Mouse (Mus musculus) lung, embryonic 15.5 days (tissue): ENCODE results near the gene Ppt2. TPM values are rescaled to one million over a fixed set of nuclear protein-coding genes. Genes with fewer than 3 reads are reported as not detected.

Experiments used
- ATAC-seq: fragments of 200-750 bp; cut with Nextera tagmentation; 2 replicates; pipeline ENCODE4 v1.8.0; 2017; ENCODE audit warnings: moderate number of reproducible peaks, borderline replicate concordance; ENCODE audit not compliant: low FRiP score, low TSS enrichment; ENCODE audit errors: extremely low read depth
- H3K27ac ChIP-seq: fragments of 300-500 bp; sonication (generic); 2 replicates; pipeline ENCODE4 v1.5.1; 2015; ENCODE audit warnings: moderate library complexity, mild to moderate bottlenecking, inconsistent platforms
- H3K27me3 ChIP-seq: fragments of 300-500 bp; sonication (generic); 2 replicates; pipeline ENCODE4 v1.6.1; 2015; ENCODE audit warnings: inconsistent platforms
- H3K36me3 ChIP-seq: fragments of 300-500 bp; sonication (generic); 2 replicates; pipeline ENCODE4 v1.6.1; 2015; ENCODE audit warnings: inconsistent platforms
- H3K4me1 ChIP-seq: fragments of 300-500 bp; sonication (generic); 2 replicates; pipeline ENCODE4 v1.6.1; 2015; ENCODE audit warnings: inconsistent platforms
- H3K4me2 ChIP-seq: fragments of 300-500 bp; sonication (generic); 2 replicates; pipeline ENCODE4 v1.6.1; 2015; ENCODE audit warnings: inconsistent platforms, mild to moderate bottlenecking, moderate library complexity
- H3K4me3 ChIP-seq: fragments of 300-500 bp; sonication (generic); 2 replicates; pipeline ENCODE4 v1.5.1; 2015; ENCODE audit warnings: mild to moderate bottlenecking, inconsistent platforms
- H3K9ac ChIP-seq: fragments of 300-500 bp; sonication (generic); 2 replicates; pipeline ENCODE4 v1.6.1; 2015; ENCODE audit warnings: inconsistent platforms
- H3K9me3 ChIP-seq: fragments of 300-500 bp; sonication (generic); 2 replicates; pipeline ENCODE4 v1.6.1; 2016; ENCODE audit warnings: inconsistent platforms
- WGBS: fragments of 180-500 bp; shearing (Covaris S2); methylation state at CpG from one replicate; pipeline ENCODE4 v1.1.7; 2015; 5-methylcytosine and 5-hydroxymethylcytosine counted together
- polyA plus RNA-seq: library from polyadenylated mRNA; unstranded; fragments of >200 nt; fragmentation: Nextera tagmentation; extraction: Ambion mirVana; gene quantifications from 2 replicates; pipeline ENCODE4 v1.2.1, GENCODE M21; 2015

The Ppt2 gene
- 21.0 and 22.4 TPM in 2 replicates for polyA plus RNA-seq

DNA sequence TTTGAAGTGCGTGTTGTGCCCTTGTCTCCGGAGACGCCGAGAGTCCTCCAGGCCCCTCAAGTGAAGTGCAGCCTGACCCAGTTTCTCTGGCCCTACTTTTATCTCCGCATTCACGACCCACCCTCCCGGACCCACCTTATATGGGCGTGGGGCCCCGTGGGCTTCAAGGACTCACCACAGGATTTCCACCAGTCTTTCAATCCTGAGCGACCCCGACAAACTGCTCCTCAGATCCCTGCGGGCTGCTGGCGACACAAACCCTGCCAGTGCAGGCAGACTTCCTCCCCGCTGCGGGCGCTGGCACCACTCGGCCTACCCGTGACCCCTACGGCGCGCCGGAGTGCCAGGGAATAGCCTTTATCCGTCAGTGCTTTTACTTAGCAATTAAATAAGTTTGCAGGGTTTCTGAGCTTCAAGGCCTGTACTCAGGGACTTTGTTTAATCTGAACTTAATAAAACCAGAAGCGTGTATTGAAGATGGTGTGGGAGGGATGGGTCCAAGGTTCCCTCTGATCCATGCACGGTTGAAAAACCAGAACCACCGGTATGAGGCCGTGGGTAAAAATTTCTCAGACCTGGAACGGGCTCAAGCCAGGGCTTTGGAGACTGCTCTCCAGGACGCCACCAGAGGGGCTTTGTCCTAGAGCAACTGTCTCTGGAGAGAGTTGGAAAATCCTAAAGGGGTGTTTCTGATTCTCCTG is at the start of gene Ppt2:
TSS of gene Ppt2 (minus strand) at position 568 of the 701 bp plus-strand sequence.
- H3K4me1 ChIP-seq: peaks cover 49% of the 10 kb centered on the region
- peaks cover 45% of the 10 kb centered on the region for H3K27me3 ChIP-seq
- peak within 1 kb of the TSS; percentile 52 for H3K9ac ChIP-seq
- no peak; the same call in 1 of the 2 replicates for ATAC-seq
- WGBS: 3% methylated on average over 29 of the region's 29 CpGs
- H3K9me3 ChIP-seq: no peaks in the 10 kb centered on the region
- H3K36me3 ChIP-seq: peaks cover 1% of the 10 kb centered on the region; the same call in 1 of the 2 replicates
- H3K4me2 ChIP-seq: peak within 1 kb of the TSS; percentile 82
- peak within 1 kb of the TSS; percentile 90 for H3K27ac ChIP-seq
- peak within 1 kb of the TSS; percentile 69 for H3K4me3 ChIP-seq

DNA sequence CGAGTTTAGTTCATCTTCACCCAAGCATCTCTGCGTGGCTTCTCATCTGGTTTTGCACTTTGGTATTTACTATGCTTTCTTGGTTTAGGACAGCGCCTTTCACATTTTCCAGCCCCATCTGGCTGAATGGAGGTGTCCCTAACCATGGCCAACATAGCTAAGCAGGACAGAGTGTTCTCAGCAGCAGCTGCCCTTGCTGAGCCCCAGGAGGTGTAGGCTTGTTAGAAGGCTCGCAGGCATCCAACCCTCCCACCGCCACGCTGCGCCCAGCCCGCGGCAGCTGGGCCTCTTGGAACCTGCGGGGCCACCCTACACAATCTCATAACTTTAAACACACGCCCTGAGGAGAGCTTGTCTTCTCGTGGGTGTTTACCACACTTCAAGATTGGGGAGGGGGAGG is 48.4 kb upstream of the Ppt2 start:
- Histone ChIP-seq H3K4me2 (no peak overlapping the region), H3K27ac (no peak overlapping the region), H3K4me1 (peaks cover 28% of the 10 kb centered on the region), H3K36me3 (no peaks in the 10 kb centered on the region), H3K9me3 (no peaks in the 10 kb centered on the region), H3K9ac (no peak overlapping the region), H3K4me3 (no peak overlapping the region), H3K27me3 (peaks cover 82% of the 10 kb centered on the region)
- WGBS: 51% methylated on average over 12 of the region's 12 CpGs
- ATAC-seq: no peak

DNA sequence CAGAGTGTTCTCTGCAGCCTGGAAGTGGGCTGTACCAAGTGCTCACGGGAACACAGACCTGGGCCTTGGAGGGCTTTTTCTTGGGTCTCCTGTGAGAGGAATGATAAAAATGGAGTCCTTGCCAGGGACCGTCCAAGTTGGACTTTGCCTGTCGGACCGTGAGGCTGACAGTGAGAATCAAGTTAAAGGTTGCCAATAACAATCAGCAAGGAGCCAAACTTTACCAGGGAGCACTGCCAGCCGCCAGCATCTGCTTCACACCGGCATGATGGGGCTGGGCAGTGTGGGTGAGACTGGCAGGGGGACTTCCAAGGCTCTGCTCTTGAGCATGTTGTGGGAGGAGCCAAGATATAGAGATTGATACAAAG is 47.8 kb upstream of the Ppt2 start:
- H3K4me1 ChIP-seq: peaks cover 27% of the 10 kb centered on the region
- H3K27me3 ChIP-seq: peaks cover 85% of the 10 kb centered on the region
- no peak overlapping the region for H3K4me2 ChIP-seq
- H3K9ac ChIP-seq: no peak overlapping the region
- no peak overlapping the region for H3K27ac ChIP-seq
- H3K36me3 ChIP-seq: no peaks in the 10 kb centered on the region
- no peaks in the 10 kb centered on the region for H3K9me3 ChIP-seq
- no peak overlapping the region for H3K4me3 ChIP-seq
- WGBS: 61% methylated on average over 6 of the region's 6 CpGs
- no peak for ATAC-seq

DNA sequence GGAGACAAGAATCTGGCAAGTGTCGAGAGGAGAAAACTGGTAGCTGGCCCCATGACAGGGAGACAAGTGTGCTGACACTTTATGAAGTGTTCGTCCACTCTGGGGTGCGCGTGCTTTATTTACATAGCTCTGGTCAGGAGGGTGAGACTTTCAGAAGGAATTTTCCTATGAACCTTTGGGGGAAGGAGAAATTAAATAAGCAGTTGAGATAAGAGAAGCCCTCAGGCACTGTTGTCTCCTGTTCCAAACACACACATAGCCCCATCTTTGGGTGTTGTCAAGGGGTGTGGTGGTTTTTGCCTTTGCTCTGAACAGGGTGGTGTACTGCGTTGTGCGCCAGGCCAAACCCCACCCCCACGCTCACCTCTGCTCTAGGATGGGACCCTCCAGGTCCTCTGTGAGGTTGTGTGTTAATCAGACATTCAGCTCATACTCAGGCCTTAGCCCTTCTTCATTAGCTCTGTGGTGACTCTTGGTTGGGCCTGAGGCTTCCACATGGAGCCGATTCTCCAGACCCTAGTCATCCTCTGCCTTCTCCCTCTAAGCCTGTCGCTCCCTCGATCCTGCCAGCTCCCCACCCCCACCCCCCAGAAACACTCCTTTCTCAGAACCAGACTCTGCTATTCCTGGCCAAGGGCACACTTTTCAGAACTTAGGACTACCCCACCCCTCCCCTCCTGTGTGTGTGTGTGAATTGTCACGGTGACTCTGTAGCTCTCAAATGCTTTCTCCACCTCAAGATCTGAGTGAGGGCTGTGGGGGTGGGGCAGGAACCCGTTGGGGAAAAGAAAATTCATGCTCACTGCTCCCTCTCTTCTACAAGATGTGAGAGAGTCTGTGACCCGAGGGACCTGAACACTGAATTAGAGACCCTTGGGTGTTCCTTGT is 47.1 kb upstream of the Ppt2 start:
- 31% methylated on average over 13 of the region's 13 CpGs for WGBS
- Histone ChIP-seq H3K4me2 (no peak overlapping the region), H3K27ac (no peak overlapping the region), H3K4me3 (no peak overlapping the region), H3K9me3 (no peaks in the 10 kb centered on the region), H3K4me1 (peaks cover 26% of the 10 kb centered on the region), H3K36me3 (no peaks in the 10 kb centered on the region), H3K9ac (no peak overlapping the region), H3K27me3 (peaks cover 92% of the 10 kb centered on the region)
- ATAC-seq: no peak

DNA sequence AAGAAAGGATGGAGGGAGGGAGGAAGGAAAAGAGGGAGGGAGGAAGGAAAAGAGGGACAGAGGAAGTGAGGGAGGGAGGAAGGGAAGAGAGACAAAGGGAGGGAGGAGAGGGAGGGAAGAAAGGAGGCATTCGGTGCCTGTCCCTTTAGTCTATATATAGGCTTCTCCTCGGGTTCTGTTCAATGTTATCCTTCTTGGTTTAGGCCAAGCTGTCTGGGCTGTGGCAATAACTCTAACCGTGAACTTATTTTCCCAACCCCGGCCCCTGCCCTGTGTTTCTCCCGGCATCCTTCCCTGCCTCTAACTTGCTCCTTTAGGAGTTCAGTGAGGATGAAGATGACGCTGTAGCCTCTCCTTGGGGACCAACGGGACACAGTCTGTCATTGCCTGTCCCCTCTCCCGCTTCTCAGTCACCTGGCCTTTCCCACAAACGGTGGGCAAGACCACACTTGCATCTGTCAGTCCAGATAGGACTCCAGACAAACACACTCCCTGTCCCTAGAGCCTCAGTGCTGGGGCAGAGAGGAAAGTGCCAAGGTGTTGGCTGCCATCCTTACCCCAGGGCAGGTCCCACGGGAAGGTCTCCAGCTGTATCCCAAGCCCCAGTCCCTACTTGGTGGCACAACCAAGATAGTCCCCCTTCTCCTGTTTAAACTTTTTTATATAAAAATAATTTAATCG is 46.4 kb upstream of the Ppt2 start:
- Histone ChIP-seq H3K27ac (no peak overlapping the region), H3K27me3 (peaks cover 93% of the 10 kb centered on the region)
- WGBS: 38% methylated on average over 11 of the region's 11 CpGs

DNA sequence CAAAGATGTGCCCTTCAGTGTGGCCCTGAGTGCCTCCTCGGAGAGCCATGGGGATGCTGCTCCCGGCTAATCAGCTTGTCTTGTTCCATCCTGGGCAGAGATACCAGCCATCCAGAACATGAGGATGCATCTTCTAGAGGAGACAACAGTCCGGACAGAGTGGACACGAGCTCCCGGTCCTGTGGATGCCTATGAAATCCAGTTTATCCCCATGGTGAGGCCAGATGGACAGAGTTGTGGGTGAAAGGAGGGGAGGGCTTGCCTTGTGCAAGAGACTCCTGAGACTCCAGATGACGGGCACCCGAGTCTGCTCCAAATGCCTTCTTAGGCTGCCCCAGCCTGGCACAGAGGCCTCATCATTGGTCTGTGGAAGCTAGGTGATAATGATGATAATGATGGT is 44.8 kb upstream of the Ppt2 start:
- no peak for ATAC-seq
- Histone ChIP-seq H3K4me2 (no peak overlapping the region), H3K4me1 (peaks cover 26% of the 10 kb centered on the region), H3K9ac (no peak overlapping the region), H3K36me3 (no peaks in the 10 kb centered on the region), H3K4me3 (no peak overlapping the region), H3K9me3 (no peaks in the 10 kb centered on the region), H3K27ac (no peak overlapping the region), H3K27me3 (peaks cover 88% of the 10 kb centered on the region)
- WGBS: 82% methylated on average over 7 of the region's 7 CpGs

More for the DNA sequence above, 46.4 kb upstream of the Ppt2 start:
- Histone ChIP-seq H3K9me3 (no peaks in the 10 kb centered on the region), H3K9ac (no peak overlapping the region), H3K4me2 (no peak overlapping the region), H3K4me3 (no peak overlapping the region), H3K4me1 (peaks cover 26% of the 10 kb centered on the region), H3K36me3 (no peaks in the 10 kb centered on the region)
- ATAC-seq: no peak

DNA sequence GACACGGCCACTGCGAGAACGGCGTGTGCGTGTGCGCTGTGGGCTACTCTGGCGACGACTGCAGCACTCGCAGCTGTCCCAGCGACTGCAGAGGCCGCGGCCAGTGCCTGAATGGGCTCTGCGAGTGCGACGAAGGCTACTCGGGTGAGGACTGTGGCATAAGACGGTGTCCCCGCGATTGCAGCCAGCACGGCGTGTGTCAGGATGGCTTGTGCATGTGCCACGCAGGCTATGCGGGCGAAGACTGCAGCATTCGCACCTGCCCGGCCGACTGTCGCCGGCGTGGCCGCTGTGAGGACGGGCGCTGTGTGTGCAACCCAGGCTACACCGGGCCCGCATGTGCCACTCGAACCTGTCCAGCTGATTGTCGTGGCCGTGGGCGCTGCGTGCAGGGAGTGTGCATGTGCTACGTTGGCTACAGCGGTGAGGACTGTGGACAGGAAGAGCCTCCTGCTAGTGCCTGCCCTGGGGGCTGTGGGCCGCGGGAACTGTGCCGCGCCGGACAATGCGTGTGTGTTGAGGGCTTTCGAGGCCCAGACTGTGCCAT is 44.0 kb upstream of the Ppt2 start:
- 30% methylated on average over 49 of the region's 49 CpGs for WGBS
- Histone ChIP-seq H3K4me1 (peaks cover 26% of the 10 kb centered on the region), H3K4me3 (peak overlapping the region; percentile 22), H3K27ac (no peak overlapping the region), H3K36me3 (no peaks in the 10 kb centered on the region), H3K4me2 (peak overlapping the region; percentile 52), H3K9ac (no peak overlapping the region), H3K27me3 (peaks cover 80% of the 10 kb centered on the region), H3K9me3 (no peaks in the 10 kb centered on the region)
- ATAC-seq: no peak

DNA sequence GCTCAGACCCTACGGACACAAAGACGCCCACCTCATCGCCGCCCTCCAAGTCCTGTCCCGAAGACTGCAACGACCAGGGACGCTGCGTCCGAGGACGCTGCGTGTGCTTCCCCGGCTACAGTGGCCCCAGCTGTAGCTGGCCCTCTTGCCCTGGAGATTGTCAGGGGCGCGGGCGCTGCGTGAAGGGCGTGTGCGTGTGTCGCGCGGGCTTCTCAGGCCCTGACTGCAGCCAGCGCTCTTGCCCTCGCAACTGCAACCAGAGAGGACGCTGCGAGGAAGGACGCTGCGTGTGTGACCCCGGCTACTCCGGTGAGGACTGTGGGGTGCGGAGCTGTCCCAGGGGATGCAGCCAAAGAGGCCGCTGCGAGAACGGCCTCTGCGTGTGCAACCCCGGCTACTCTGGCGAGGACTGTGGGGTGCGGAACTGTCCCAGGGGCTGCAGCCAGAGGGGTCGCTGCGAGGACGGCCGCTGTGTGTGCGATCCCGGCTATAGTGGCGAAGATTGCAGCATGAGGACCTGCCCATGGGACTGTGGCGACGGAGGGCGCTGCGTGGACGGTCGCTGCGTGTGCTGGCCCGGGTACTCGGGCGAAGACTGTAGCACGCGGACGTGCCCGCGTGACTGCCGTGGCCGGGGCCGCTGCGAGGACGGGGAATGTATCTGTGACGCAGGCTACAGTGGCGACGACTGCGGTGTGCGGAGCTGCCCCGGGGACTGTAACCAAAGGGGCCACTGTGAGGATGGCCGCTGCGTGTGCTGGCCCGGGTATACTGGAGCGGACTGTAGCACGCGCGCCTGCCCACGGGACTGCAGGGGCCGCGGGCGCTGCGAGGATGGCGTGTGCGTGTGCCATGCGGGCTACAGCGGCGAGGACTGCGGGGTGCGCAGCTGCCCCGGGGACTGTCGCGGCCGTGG is 43.1 kb upstream of the Ppt2 start:
- H3K4me3 ChIP-seq: peak overlapping the region; percentile 22
- H3K4me2 ChIP-seq: peak overlapping the region; percentile 52
- no peaks in the 10 kb centered on the region for H3K36me3 ChIP-seq
- H3K27ac ChIP-seq: no peak overlapping the region
- ATAC-seq: peak; percentile 23; the same call in 1 of the 2 replicates
- H3K27me3 ChIP-seq: peaks cover 71% of the 10 kb centered on the region
- H3K9ac ChIP-seq: no peak overlapping the region
- H3K9me3 ChIP-seq: no peaks in the 10 kb centered on the region
- peaks cover 26% of the 10 kb centered on the region for H3K4me1 ChIP-seq
- 9% methylated on average over 88 of the region's 93 CpGs for WGBS

DNA sequence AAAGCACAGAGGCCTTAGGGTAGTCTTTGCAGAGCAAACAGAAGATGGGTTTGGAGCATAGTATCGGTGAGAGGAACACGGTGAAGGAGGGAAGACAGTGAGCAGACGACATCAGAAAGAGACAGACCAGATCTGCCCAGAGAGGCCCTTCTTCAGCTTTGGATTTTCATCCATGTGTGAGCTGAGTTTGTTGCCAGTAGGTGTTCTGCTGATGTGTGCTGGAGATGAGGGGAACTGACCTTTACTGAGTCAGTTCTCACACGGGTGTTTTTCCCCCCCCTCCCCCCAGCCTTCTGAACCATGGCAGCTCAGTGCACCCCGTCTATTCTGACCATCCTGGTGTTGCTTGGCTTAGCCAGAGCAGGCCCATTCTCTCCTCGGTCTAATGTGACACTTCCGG is 41.9 kb upstream of the Ppt2 start, which contains the start of gene Tnxb:
TSS of gene Tnxb (plus strand) at position 301 of the 400 bp plus-strand sequence.
- no peak for ATAC-seq
- WGBS: 56% methylated on average over 7 of the region's 7 CpGs
- Histone ChIP-seq H3K4me3 (peak within 1 kb of the TSS; percentile 22), H3K9ac (no peak within 1 kb of the TSS), H3K27ac (no peak within 1 kb of the TSS), H3K4me1 (peaks cover 15% of the 10 kb centered on the region), H3K4me2 (peak within 1 kb of the TSS; percentile 52), H3K36me3 (no peaks in the 10 kb centered on the region), H3K9me3 (no peaks in the 10 kb centered on the region), H3K27me3 (peaks cover 74% of the 10 kb centered on the region)

DNA sequence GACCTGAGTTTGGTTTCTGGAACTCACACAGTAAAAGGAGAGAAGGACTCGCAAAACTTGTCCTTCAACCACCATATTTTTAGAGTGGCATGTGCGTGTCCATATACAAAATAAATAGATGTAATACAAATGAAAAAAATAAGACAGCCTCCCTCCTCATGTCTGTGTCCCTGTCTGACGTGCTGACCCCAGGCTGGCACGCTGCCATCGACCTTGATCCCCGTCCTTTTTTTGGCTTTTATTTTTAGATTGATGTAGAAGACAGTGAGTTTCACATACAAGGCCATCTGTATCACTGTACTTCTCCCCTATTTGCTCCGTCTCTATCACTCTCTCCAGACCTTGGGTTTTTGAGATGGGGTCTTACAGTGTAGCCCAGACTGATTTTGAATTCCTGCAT is 36.2 kb upstream of the Ppt2 start:
- 56% methylated on average over 7 of the region's 7 CpGs for WGBS

DNA sequence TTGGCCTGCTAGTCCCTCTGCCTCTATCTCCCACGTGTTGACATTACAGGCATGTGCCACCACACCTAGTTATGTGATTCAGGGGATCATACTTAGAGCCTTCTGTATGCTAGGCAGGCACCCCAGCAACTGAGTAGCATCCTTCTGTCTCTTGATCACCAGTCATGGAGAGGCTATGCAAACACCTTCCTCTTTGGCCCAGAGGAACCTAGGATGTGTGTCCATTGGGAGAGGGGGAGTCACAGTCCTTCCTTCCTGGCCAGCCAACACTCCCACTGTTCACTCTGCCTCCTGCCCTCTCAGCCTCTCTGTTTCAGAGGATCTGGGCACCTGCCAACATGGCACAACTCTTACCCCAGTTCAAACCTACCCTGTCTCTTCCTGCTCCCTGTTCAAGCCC is 35.2 kb upstream of the Ppt2 start:
- no peak overlapping the region for H3K4me3 ChIP-seq
- H3K27me3 ChIP-seq: peaks cover 52% of the 10 kb centered on the region
- peaks cover 12% of the 10 kb centered on the region for H3K4me1 ChIP-seq
- no peaks in the 10 kb centered on the region for H3K9me3 ChIP-seq
- 45% methylated on average over 1 of the region's 1 CpGs for WGBS
- no peak for ATAC-seq
- no peak overlapping the region for H3K27ac ChIP-seq
- no peaks in the 10 kb centered on the region for H3K36me3 ChIP-seq
- H3K9ac ChIP-seq: no peak overlapping the region
- no peak overlapping the region for H3K4me2 ChIP-seq

More for the DNA sequence above, 36.2 kb upstream of the Ppt2 start:
- Histone ChIP-seq H3K4me2 (no peak overlapping the region), H3K9me3 (no peaks in the 10 kb centered on the region), H3K27ac (no peak overlapping the region), H3K9ac (no peak overlapping the region), H3K4me3 (no peak overlapping the region), H3K4me1 (peaks cover 12% of the 10 kb centered on the region), H3K36me3 (no peaks in the 10 kb centered on the region), H3K27me3 (peaks cover 52% of the 10 kb centered on the region)
- ATAC-seq: no peak
